Mouse (Mus musculus) ES-Bruce4 (cell line): Measurements from ENCODE around the gene Ampd1.
A peak's percentile ranks its signal among the peaks of the same experiment; 100 is the strongest.

Experiments used
- CTCF ChIP-seq: IDR thresholded peaks from one replicate; pipeline ENCODE4 v1.8.1; 2011; ENCODE audit warnings: low read depth, low read length
- EP300 ChIP-seq: IDR thresholded peaks from 2 replicates; pipeline ENCODE4 v1.6.1; 2011; ENCODE audit warnings: low read depth, low read length; ENCODE audit not compliant: insufficient read depth
- POLR2A ChIP-seq: IDR thresholded peaks from one replicate; pipeline ENCODE4 v1.8.1; 2011; ENCODE audit warnings: low read length; ENCODE audit not compliant: insufficient read depth

- TF ChIP-seq POLR2A (no peak), CTCF (no peak), EP300 (peak; percentile 99)
These were observed 72.7 kb downstream of the Ampd1 start for GRCm38 (mm10) chr3:103146330-103147166.
